Mouse (Mus musculus): Measurements from ENCODE around the gene 1700016D06Rik. TPM values are rescaled to one million over a fixed set of nuclear protein-coding genes. Genes with fewer than 3 reads are reported as not detected.
"Not testable (repeated sequence)": the region's sequence is repeated elsewhere in the genome, so short reads cannot be mapped to it uniquely, and the experiment has no call there.

Gene 1700016D06Rik
- total RNA-seq, 1 experiment from 2014 or later = not detected

DNA sequence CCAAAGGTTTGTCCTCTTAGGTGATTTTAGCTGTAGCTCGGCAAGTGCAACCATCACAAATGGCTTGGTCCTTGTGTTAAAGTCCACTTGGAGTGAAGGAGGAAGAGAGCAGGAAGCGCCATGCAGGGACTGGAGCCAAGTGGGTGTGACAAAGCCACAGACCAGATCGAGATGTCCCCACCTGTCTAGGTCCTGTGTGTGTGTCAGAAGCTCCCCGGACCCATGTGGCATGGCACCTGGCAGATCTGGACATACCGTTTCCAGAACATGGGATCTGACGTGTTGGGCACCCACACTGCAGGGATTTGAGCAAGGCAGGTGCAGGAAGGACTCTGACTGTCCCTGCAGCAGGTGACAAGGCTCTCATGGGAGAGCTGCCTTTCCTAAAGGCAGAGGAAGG lies 565 bp upstream of the 1700016D06Rik start:
- no peak for DNase-seq

DNA sequence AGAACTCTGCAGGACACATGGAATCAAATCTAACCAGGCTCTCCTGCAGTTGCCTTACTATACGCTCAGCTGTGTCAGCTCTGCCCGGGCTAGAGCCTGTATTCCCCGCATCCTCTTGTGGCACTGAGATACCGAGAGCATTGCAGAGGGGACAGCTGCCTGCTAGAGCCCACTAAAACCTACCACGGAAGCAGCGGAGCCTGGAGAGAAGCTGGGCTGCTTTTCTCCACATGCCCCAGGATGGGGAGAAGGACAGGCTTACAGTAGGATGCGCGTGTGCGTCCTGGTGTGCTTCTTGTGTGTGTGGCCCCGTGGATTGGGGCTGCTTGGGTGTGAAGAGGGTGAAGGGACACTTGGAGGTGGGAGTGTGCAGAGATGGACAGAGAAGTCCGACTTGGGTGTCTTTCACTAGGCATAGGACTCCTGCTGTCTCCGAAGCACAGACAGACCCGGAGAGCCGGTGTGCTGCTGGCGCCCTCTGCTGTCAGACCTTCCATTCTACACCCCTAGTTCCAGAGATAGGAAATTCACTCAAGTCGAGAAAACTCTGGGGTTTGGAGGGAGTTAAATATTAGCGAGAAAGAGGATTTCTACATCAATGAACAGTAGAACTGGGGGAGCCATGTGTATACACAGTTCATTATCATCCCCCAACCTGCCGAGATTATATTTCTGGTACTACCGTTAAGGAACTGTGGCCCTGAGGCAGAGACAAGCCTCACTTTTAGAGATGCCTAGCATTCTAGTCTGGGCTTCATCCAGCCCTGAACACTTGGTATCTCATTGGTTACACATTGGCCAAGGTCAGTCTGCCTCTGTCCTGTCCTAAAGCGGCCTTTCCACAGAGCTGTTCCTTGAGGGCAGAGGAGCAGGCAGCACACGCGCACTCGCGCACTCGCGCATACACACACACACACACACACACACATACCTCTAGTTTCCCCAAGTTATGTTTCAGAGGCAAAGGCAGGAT lies 517 bp downstream of the 1700016D06Rik start:
- peak; percentile 83 for DNase-seq

DNA sequence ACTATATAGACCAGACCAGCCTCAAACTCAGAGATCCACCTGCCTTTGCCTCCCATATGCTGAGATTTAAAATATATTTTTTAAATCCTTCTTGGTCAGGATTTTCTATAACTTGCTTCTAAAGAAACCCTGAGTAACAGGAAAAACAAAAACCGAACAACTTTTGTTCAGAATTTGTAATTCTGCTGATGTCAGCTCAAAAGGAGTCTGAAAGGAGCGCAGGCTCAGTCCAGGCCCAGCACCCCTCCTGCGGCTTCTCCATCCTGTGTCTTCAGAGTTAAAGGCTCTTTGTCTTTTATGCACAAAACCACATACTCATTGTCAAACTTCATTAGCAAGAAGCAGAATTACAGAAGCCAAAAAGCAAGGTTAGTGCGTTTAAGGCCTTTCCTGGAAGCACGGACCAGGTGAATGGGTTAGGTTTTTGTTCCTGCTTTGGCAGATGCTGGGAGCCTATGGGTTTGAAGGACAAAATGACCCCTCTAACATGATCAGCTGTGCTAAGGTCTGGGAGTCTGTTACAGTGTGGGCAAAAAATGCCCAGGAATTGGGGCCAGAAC lies 1.3 kb downstream of the 1700016D06Rik start:
- DNase-seq = no peak

DNA sequence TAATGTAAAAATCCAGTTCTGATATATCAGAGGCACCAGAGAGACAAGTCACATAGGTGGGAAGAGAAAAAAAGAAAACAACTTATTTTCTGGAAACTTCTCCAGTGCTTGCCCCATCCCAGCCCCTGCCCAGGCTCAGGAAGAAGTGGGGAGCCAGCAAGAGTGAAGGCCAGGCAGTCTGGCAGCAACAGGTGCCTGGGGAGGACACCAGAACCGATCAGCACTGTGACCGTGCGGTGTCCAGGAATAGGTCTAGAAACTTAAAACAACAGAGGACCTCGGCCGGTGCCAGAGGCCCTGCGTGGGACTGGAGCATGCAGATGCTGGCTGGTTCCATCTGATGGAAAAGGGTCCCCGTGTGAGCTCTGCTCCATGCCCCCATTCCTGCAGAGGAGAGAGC lies 3.4 kb downstream of the 1700016D06Rik start:
- no peak for DNase-seq

DNA sequence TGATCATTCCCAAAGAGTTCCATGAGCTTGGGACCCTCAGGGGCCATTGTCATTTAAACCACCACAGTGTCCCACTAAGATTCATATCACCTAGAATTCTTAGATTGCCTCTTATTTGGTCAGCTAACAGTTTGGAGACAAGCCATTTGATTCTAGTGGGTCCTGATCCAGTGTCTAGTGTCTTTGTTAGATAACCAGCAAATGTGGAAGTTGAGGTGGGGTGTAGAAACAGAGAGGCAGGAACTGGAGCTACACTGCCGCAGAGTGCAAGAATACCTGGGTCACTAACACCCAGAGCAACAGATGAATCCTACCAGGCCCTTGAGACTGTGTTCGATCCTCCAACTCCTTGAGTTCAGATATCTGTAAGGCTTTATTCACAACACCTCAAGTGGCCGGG lies 4.7 kb downstream of the 1700016D06Rik start:
- no peak for DNase-seq

DNA sequence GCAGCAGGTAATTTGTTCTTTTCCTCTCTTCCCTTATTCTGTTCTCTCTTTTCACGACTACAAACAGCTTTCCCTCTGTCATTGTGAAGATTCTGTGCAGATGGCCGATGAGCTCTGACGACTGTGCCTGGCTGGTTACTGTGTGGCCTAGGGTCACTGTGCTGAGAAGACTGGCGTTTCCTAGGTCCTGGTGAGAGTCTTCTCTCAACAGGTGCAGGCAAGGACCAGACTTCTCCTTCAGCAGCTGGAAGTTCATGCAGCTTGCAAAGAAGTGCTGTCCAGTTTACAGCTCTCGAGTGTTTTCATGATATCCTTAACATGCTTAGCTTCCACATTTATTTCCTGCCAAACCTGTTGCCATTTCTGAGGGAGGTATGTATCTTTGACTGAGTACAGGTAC lies 6.9 kb downstream of the 1700016D06Rik start:
- no peak for DNase-seq

DNA sequence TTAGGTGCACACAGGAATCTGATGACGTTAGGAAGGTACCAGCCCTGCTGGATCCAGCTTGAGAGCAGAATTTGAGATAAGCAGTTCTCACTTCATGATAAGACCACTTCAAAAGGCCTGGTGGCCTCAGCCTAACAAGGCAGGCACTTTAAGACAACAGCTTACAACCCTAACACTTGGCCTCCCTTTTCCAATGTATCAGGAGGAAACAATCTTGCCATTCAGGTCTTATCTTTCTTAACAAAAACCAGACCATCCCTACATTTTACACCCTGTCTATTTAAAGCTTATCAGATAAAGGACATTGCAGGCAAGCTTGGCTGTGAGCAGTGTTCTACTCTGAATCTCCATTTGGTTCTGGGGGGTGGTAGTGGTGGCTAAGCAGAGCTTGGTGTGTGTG lies 8.4 kb downstream of the 1700016D06Rik start:
- no peak for DNase-seq

DNA sequence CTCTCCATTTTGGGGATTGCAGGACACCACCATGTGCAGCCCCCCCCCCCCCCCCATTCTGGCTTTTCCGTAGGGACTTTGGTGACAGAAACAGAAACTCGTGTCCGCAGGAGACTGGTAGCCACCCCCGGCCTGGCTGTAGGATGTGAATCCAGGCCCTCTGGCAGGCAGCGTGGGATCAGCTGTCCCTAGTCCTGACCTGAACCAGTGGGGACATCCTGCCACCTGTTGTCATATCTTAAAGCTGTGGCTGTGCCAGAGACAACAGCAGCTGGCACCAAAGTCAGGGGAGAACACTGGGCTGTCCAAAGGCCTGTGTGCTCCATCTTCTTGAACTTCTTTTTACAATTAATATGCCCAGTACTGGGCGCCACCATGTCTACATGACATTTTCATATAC lies 9.1 kb downstream of the 1700016D06Rik start:
- no peak for DNase-seq

DNA sequence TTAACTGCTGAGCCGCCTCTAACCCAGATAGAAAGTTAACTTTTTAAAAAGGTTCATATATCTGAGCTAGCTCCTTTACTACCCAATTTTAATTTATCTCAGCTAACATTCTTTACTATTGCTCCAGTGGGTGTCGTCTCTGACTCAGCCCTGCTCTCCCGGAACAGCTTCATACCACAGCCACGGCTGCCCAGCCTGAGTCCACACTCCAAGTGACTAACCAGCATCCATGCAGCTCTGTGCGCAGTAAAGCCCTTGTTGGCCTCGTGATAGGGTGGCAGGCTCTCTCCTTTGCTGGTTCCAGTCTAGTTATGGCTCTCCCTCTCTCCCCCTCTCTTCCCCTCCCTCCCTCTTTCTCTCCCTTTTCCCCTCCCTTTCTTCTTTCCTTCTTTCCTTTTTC lies 9.6 kb downstream of the 1700016D06Rik start:
- no peak for DNase-seq

DNA sequence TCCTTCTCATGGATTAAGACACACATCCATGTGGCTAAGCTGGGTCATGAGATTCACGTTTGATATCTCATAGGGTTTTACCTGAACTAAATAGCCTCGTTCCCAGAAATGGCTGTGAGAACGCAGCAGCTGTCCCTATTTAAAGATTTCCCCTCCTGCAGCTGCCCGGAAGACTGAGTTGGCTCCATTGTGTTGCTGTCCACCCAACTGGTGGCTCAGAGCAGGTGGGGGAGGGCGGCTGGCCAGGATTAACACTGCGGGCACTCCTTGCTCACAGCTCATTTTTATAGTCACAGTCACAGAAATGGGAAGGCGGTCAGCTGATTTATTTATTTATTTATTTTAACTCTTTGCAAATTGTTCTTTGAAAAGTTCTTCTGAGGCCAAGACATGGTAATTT lies 10.9 kb downstream of the 1700016D06Rik start:
- no peak for DNase-seq

DNA sequence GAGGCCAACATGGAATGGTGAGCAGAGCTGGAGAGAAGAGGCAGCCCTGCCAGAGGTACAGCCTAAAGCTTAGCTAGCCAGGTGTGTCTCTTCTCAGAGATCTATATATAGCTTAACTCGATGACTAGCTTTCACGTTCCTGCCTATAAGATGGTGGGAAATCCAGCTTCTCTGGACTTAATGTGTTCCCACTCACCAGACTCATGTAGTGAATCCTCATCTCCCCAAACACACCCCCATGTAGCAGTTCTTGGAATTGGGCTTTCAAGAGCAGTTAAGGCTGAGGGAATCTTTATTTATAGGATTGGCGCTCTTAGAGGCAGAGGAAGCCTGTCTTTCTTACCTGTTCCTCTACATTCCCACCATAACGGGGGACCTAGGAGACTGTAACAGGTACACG lies 13.6 kb downstream of the 1700016D06Rik start:
- no peak for DNase-seq

DNA sequence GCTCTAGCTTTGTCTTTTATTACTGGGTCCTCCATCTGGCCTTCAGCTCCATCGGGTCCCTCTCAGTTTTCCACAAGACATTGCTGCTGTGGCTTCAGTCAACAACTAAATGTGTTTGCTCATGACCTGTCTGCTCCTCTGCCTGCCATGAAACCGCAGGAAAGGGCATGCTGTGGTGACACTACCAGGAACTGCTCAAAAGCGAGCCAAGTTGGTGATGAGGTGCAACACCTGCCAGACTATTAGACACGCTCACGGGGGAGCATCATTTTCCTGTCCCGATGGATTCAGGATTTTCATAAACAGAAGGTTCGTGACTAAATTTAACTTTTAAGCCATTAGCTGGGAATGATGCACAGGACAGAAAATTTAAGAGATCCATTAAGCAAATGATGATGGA lies 16.3 kb downstream of the 1700016D06Rik start:
- no peak for DNase-seq

DNA sequence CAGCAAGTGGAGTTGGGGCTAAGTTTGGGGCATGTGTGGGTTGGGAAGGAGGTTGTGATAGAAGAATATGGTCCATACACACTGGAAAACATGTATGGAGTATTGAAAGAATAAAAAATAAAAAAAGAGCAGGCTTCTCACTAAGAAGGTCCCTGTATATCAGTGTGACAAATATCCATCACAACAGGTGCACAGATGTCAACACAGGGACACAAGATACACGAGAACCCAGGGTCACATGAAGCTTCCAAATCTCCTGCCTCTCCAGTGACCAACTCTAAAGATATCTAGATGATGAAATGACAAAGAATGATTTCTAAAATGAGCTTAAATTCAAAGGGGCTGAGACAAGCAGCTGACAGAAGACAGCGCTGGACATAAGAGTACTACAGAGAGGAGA lies 32.6 kb downstream of the 1700016D06Rik start:
- no peak for DNase-seq

DNA sequence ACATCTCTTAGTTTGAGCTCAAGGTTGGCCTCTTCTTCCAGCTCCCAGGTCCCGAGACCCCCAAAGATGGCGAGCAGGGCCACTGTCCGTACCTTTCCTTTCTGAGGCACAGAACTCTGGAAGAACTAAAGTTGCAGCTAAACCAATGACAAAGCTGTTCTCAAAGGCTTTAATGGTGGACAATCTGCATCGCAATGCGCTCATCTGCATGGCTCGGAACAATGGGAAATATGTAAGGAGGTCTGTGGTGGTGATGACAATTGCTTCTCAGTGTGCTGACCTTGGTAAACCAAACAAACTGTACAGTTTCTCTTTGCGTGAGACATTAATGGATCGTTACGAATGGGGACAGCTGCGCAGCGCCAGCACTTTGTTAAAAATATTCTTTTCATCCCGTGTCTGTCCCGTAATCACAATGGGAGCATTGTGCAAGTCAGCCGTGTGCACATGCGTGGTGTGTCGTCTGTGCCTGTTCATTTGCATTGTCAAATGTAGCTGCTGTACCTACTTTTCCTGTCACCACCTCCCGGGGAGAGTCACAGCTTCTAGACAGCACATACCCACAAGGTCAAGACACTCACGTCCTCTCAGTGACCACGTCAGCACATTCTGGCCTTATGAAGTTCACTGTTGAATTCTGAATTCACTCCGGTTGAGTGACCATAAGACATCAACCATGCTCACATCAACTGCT lies 34.7 kb downstream of the 1700016D06Rik start:
- not testable (repeated sequence) for DNase-seq

DNA sequence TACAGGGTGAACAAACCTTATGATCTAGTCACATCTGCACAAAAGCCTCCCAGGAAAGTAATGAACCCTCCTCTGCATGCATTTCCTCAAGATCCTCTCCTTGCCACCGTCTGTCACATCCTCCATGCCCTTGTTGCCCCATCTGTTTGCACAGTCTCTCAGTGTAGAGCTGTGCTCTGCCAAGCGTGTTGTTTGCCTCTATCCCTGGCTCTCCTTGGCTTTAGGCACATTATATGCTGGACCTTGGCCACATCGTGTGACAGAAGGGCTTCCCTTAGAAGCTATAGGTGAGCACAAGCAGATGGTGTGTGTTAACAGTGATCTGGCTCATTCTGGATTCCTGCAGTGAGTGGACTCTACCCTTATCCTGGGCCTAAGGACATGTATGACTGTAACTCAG lies 38.9 kb downstream of the 1700016D06Rik start:
- DNase-seq = no peak

DNA sequence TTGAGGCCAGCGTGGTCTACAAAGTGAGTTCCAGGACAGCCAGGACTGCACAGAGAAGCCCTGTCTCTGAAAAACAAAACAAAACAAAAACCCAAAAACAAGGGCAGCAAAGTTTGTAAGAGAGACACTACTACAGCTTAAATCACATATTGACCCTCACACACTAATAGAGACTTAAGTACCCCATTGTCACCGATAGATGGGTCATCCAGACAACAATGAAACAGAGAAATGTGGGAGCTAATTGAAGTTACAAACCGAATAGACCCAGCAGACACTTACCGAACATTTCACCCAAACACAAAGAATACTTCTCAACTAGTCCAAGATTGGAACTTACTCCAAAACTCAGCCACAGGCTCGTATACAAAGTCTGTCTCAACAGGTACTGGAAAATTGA lies 50.8 kb downstream of the 1700016D06Rik start:
- no peak for DNase-seq

DNA sequence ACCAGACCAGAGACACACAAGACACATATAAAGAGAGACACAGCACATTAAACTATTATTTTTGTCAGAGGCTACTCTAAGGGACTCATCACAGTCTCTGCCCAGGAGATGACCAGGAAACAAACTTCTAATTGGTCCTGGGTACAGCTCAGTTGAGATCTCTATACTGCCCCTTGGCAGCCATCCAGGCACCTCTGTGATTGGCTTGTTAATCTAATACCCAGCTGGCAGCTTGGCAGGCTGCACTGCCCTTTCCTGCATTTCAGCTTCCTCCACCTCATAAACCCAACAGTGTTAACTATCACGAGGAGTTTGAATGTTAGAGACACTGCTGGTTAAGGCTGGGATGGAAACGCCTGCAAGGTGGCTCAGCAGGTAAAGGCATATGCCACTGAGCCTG lies 57.7 kb downstream of the 1700016D06Rik start:
- no peak for DNase-seq

DNA sequence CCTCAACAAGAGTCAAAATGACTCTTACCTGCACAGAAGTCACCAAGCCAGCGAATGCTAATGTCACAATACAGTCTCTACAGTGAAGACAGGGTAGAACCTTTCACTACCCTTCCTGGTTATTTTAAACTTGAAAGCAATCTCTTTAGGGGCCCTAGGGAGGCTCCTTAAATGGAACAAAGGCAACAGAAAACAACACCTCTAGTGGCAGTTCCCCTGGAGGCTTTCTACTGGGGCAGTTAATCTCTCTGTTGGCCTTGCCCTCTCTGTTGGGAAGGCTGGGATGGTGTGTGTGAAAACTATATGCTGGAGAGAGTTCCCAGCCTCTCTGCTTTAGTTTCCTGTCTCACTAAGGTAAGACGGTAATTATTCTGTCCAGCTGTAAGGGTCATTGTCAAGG lies 60.3 kb downstream of the 1700016D06Rik start:
- no peak for DNase-seq

DNA sequence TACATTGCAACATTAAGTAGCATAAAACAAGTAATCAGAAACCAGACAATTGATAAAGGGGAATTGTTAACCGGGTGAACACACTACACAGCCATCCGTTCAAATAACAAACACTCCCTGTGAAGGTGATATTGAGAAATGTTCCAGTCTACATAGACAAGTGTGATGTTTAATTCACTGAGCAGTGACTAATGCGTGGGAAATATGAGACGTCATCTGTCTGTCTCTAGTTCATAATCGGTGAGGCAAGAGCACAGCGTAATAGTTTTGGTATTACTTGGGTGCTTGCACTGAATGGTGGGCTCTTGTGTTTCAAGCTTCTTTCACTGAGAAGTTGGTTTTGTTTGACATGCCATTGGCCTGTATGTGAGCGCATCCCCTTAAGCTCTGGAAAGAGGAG lies 63.3 kb downstream of the 1700016D06Rik start:
- DNase-seq = no peak

DNA sequence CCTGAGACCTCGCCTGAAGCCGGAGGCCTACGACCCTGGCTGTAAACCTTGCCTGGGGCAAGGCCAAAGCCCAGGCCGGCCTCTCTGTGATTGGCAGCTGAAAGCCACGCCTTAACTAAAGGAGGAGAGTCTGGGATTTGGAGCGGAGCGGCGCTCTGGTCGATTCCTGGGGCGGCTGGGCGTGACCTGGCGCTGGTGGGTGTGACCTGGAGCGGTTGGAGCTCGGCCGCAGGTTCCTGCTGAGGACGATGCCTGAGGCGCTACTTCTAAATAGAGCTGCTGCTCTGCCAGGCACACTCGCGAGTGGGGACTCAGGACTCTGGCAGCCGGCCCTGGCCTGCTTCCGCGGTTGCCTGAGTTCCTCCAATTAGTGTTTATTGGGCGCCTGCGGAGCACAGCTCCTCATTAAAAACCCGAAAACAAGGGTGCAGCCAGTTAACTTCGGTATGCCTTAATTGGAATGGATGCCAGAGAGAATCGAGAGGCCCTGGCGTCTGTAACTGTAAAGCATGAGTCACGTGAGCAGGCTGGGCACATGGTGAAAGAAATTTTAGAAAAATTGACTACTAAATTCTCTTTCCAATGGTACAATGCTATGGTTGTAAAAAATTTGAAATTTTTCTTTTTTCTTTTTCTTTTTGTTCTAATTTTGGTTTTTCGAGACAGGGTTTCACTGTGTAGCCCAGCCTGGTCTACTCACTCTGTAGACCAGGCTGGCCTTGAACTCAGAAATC lies 64.4 kb downstream of the 1700016D06Rik start:
- peak; percentile 88 for DNase-seq

DNA sequence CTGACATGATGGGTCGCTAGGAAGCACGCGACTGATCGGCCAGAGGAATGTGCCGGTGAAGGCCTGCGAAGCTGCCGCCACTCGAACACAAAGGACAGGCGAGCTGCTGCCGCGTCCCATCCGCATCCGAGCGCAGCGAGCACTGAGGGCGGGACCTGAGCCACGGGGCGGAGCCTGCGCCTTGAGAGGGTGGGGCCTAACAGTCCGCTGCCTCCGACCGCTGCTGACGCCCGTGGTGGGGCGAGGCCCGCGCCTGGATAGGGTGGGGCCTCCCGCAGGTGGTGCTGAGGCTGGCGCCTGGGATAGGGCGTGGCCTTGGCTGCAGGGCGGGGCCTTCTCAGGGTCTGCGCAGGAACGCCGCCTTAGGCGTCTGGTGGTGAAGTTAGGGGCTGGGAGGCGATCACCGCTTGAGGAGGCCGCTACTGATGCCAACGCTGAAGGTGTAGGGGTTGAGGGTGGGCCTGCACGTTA lies 65.2 kb downstream of the 1700016D06Rik start, which contains the start of gene Ankrd10:
Ankrd10 (minus strand) TSS at position 147 of the 471 bp plus-strand sequence.
- peak; percentile 98 for DNase-seq

DNA sequence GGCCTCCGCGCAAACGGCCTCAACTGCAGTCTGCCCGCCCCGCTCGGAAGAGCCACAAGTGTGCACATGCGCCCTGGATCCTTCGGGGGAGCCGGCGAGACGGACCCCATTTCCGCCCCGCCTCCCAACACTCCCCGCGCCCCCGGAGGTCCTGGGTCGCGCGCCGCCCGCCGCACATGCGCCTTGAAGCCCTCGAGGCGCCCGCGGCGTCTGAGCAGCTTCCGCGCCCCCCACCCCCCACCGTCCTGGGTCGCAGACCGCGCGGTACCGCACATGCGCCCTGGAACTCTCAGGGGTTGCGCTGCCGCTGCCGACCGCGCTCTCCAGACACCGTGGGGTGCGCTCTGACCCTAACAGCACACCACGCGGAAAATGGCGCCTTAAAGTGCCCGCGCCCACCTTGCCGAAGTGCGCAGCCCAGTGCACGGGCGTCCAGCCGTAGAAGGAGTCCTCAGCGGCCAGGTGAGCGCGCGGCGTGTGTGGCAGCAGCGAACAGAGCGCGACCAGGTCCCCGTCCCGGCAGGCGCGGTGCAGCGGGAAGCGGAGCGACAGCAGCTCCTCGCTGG lies 65.8 kb downstream of the 1700016D06Rik start:
- peak; percentile 90 for DNase-seq

Measured in adrenal gland, postnatal 25 days (tissue).